Mouse (Mus musculus) limb, embryonic 15.5 days (tissue): ENCODE measurements at regions not wholly inside any gene's neighbourhood (a gene's known extent, or its start where the extent isn't known, plus 50 kb on each side); places are given as distances from the start of the nearest gene placed in this dataset.

Source experiments
- ATAC-seq: fragments of 200-750 bp; cut with Nextera tagmentation; 2 replicates; pipeline ENCODE4 v1.8.0; 2017; ENCODE audit warnings: low read depth, moderate TSS enrichment; ENCODE audit not compliant: insufficient number of reproducible peaks, low FRiP score, low TSS enrichment
- H3K27ac ChIP-seq: fragments of 300-500 bp; sonication (generic); 2 replicates; pipeline ENCODE4 v1.5.1; 2015; ENCODE audit warnings: moderate library complexity, mild to moderate bottlenecking, inconsistent platforms
- H3K27me3 ChIP-seq: fragments of 300-500 bp; sonication (generic); 2 replicates; pipeline ENCODE4 v1.6.1; 2015; ENCODE audit warnings: inconsistent platforms
- H3K36me3 ChIP-seq: fragments of 300-500 bp; sonication (generic); 2 replicates; pipeline ENCODE4 v1.6.1; 2015; ENCODE audit warnings: inconsistent platforms
- H3K4me1 ChIP-seq: fragments of 300-500 bp; sonication (generic); 2 replicates; pipeline ENCODE4 v1.6.1; 2015; ENCODE audit warnings: inconsistent platforms
- H3K4me2 ChIP-seq: fragments of 300-500 bp; sonication (generic); 2 replicates; pipeline ENCODE4 v1.6.1; 2015; ENCODE audit warnings: mild to moderate bottlenecking, inconsistent platforms
- H3K4me3 ChIP-seq: fragments of 300-500 bp; sonication (generic); 2 replicates; pipeline ENCODE4 v1.5.1; 2015; ENCODE audit warnings: mild to moderate bottlenecking, inconsistent platforms
- H3K9ac ChIP-seq: fragments of 300-500 bp; sonication (generic); 2 replicates; pipeline ENCODE4 v1.6.1; 2015; ENCODE audit warnings: inconsistent platforms
- H3K9me3 ChIP-seq: fragments of 300-500 bp; sonication (generic); 2 replicates; pipeline ENCODE4 v1.6.1; 2016; ENCODE audit warnings: inconsistent platforms
- WGBS: fragments of 180-500 bp; shearing (Covaris S2); methylation state at CpG from one replicate; pipeline ENCODE4 v1.1.7; 2015; 5-methylcytosine and 5-hydroxymethylcytosine counted together

DNA sequence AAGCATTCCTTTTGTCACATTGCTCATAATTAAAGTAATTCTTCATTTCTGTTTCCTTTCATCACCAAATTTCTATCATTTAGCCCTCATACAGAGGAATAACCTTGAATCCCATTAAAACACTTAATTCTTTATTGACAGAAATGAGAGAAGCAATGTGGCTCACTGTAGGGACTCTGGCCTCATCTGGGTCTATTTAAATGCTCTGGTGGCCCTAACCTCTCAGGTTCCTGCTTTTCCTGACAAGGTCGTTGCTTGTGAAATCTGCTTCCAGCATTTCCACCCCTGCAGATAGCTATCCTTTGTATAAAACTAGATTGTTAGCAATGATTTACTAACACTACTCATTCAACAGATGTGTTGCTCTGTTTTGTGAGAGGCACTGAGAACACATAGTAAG is 163.6 kb upstream of the Xrcc4 start:
- 14% methylated on average over 1 of the region's 1 CpGs for WGBS
- Histone ChIP-seq H3K27me3 (no peaks in the 10 kb centered on the region), H3K27ac (no peak overlapping the region), H3K4me1 (peaks cover 6% of the 10 kb centered on the region), H3K9ac (no peak overlapping the region), H3K4me3 (no peak overlapping the region), H3K9me3 (no peaks in the 10 kb centered on the region), H3K36me3 (no peaks in the 10 kb centered on the region), H3K4me2 (no peak overlapping the region)
- no peak for ATAC-seq

DNA sequence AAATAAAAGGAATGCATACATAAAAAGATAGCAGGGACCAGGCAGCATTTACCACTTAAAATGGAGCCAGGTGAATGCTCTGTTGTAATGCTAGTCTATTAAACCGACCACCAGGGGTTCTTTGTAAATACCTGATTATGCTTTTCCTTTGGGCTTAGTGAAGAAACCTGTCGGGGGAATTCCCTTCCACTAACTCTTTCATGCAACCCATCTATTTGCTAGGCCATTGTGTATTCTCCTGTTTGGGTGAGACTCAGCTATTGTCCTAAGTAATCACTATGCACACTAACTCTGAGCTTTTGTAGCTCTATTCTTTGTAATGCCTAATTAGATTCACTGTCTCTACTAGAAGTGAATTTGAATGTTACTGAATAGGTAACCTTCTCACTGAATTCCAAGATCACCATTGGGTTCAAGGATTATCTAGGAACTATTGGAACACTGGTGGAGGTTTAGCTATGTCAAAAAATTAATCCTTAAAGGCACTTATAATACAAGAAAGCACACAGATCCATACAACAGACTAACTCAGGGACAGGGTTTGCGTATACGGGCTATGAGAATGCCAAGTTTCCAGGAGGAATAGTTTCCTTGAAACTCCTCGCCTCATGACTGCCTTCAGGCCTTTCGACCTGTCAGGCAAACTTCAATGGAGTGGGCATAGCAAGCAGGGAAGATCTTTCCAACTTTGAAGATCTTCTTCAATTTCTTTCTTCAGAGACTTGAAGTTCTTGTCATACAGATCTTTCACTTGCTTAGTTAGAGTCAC is 156.8 kb upstream of the Xrcc4 start:
- no peak for ATAC-seq
- H3K4me2 ChIP-seq, result no peak overlapping the region
- no peaks in the 10 kb centered on the region for H3K27me3 ChIP-seq
- no peaks in the 10 kb centered on the region for H3K36me3 ChIP-seq
- H3K4me1 ChIP-seq, result no peaks in the 10 kb centered on the region
- H3K9me3 ChIP-seq, result no peaks in the 10 kb centered on the region
- WGBS, result 85% methylated on average over 6 of the region's 6 CpGs
- no peak overlapping the region for H3K9ac ChIP-seq
- H3K27ac ChIP-seq, result no peak overlapping the region
- H3K4me3 ChIP-seq, result no peak overlapping the region

GRCm38 (mm10) chr13:90238331-90238730 is 148.9 kb upstream of the Xrcc4 start:
- ATAC-seq, result no peak
- H3K4me3 ChIP-seq, result no peak overlapping the region
- no peaks in the 10 kb centered on the region for H3K27me3 ChIP-seq
- H3K4me2 ChIP-seq, result no peak overlapping the region
- H3K4me1 ChIP-seq, result no peaks in the 10 kb centered on the region
- no peaks in the 10 kb centered on the region for H3K36me3 ChIP-seq
- WGBS, result 56% methylated on average over 4 of the region's 4 CpGs
- no peaks in the 10 kb centered on the region for H3K9me3 ChIP-seq
- no peak overlapping the region for H3K9ac ChIP-seq
- H3K27ac ChIP-seq, result no peak overlapping the region

- Histone ChIP-seq H3K4me3 (no peak overlapping the region), H3K9ac (no peak overlapping the region), H3K4me2 (no peak overlapping the region), H3K27ac (no peak overlapping the region), H3K27me3 (no peaks in the 10 kb centered on the region), H3K9me3 (no peaks in the 10 kb centered on the region), H3K36me3 (no peaks in the 10 kb centered on the region), H3K4me1 (no peaks in the 10 kb centered on the region)
- no peak for ATAC-seq
- WGBS, result 78% methylated on average over 1 of the region's 1 CpGs
Observed at GRCm38 (mm10) chr13:90233986-90234385, 144.6 kb upstream of the Xrcc4 start.

DNA sequence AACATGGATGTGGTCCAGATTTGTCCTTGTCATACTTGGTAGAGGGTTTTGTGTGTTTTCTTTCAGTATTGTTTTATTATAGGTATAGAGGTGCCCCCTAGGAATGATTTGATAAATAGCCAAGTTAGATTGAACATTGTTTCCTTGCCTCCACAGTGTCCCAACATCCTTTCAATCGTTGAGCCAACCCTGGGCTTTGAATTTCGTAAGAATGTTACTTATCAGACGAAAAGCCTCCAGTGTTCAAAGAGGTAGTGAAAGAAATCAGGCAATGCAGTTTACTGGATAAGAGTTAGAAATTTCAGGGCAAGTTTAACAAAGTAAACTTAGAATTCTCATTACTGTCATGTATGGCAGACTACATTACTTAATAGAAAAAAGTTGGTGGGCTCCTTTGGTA is 144.2 kb upstream of the Xrcc4 start:
- H3K4me2 ChIP-seq, result no peak overlapping the region
- WGBS, result 83% methylated on average over 3 of the region's 3 CpGs
- no peaks in the 10 kb centered on the region for H3K36me3 ChIP-seq
- H3K27me3 ChIP-seq, result no peaks in the 10 kb centered on the region
- no peaks in the 10 kb centered on the region for H3K9me3 ChIP-seq
- no peaks in the 10 kb centered on the region for H3K4me1 ChIP-seq
- H3K9ac ChIP-seq, result no peak overlapping the region
- H3K27ac ChIP-seq, result no peak overlapping the region
- no peak for ATAC-seq
- no peak overlapping the region for H3K4me3 ChIP-seq

DNA sequence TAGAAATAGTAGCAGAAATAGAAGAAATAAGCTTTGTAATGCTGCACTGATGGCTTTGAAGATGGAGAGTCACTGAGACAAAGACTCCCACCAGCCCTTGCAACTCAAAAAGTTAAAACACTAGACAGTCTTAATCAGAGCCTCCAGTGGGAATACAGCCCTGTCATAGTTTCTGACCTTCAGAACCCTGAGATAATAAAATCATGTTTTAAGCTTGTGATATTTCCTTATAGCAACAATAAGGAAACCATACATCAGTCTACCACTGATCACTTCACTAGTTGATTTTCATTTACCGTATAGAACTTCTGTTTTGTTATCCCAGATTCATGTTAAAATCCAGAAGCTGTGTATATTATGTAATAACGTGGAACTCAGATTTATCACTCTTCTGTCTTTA is 139.7 kb upstream of the Xrcc4 start:
- no peak overlapping the region for H3K4me2 ChIP-seq
- WGBS, result 87% methylated on average over 2 of the region's 2 CpGs
- no peak overlapping the region for H3K4me3 ChIP-seq
- no peaks in the 10 kb centered on the region for H3K4me1 ChIP-seq
- no peak for ATAC-seq
- no peak overlapping the region for H3K27ac ChIP-seq
- H3K9me3 ChIP-seq, result no peaks in the 10 kb centered on the region
- H3K36me3 ChIP-seq, result no peaks in the 10 kb centered on the region
- H3K27me3 ChIP-seq, result no peaks in the 10 kb centered on the region
- no peak overlapping the region for H3K9ac ChIP-seq

DNA sequence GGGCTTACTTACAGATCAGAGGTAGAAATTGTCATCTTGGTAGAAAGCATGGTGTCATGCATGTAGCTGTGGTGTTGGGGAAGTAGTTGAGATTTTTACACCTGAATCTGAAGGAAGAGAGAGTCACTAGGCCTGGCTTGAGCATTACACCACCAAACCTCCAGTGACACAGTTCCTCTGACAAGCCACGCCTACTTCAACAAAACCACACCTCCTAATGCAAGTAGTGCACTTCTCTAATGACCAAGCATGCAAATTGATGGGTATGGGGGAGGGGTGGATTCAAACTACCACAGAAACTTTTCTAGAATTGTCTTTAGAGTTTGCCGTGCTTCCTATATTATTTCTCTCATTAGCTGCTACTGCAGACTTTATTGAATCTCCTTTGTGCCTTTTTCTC is 136.8 kb upstream of the Xrcc4 start:
- H3K4me1 ChIP-seq, result no peaks in the 10 kb centered on the region
- no peaks in the 10 kb centered on the region for H3K27me3 ChIP-seq
- no peaks in the 10 kb centered on the region for H3K36me3 ChIP-seq
- no peaks in the 10 kb centered on the region for H3K9me3 ChIP-seq
- ATAC-seq, result no peak
- 85% methylated on average over 2 of the region's 2 CpGs for WGBS
- no peak overlapping the region for H3K9ac ChIP-seq
- no peak overlapping the region for H3K4me2 ChIP-seq
- no peak overlapping the region for H3K27ac ChIP-seq
- no peak overlapping the region for H3K4me3 ChIP-seq

- no peaks in the 10 kb centered on the region for H3K36me3 ChIP-seq
- no peak for ATAC-seq
- no peak overlapping the region for H3K27ac ChIP-seq
- H3K4me2 ChIP-seq, result no peak overlapping the region
- H3K9ac ChIP-seq, result no peak overlapping the region
- H3K27me3 ChIP-seq, result no peaks in the 10 kb centered on the region
- H3K4me1 ChIP-seq, result no peaks in the 10 kb centered on the region
- no peaks in the 10 kb centered on the region for H3K9me3 ChIP-seq
- H3K4me3 ChIP-seq, result no peak overlapping the region
Observed at GRCm38 (mm10) chr13:90212390-90212789, 123.0 kb upstream of the Xrcc4 start.

GRCm38 (mm10) chr13:90207875-90208274 is 118.5 kb upstream of the Xrcc4 start:
- no peak for ATAC-seq
- no peak overlapping the region for H3K4me2 ChIP-seq
- no peaks in the 10 kb centered on the region for H3K9me3 ChIP-seq
- H3K27me3 ChIP-seq, result no peaks in the 10 kb centered on the region
- no peak overlapping the region for H3K9ac ChIP-seq
- H3K4me3 ChIP-seq, result no peak overlapping the region
- H3K27ac ChIP-seq, result no peak overlapping the region
- no peaks in the 10 kb centered on the region for H3K4me1 ChIP-seq
- H3K36me3 ChIP-seq, result no peaks in the 10 kb centered on the region
